Mouse (Mus musculus): ENCODE measurements around the gene Gm21861.
"Not testable (repeated sequence)": the region's sequence is repeated elsewhere in the genome, so short reads cannot be mapped to it uniquely, and the experiment has no call there.

Gm21861 gene

DNA sequence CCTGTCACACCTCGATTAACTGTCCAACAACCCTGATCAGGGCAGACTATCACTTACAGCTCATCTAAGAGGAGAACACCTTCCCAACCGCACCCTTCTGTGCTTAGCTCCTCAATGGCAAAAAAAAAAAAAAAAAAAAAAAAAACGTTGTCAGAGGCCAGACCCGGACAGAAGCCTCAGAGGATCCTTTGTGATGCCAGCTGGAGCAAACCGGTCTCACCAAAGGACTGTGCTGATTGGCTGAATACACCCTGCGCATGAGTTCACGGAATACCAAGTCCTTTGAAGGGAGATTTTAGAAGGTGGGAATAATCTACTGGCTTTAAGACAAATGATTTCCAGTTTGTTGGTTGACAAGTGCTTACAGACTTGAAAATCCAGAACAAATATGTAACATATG, at the start of gene Gm21861:
Gene Gm21861, minus strand, starts transcription at position 101 of the 400 bp plus-strand sequence.
- DNase-seq, result not testable (repeated sequence)

Measured in heart, adult 11 months (tissue).